Mouse (Mus musculus) layer of hippocampus, adult 8-10 months (tissue): ENCODE measurements at regions not wholly inside any gene's neighbourhood (a gene's known extent, or its start where the extent isn't known, plus 50 kb on each side); places are given as distances from the start of the nearest gene placed in this dataset.
A peak's percentile ranks its signal among the peaks of the same experiment; 100 is the strongest.

Experiments used
- DNase-seq, 2 experiments: peaks; one replicate each; pipeline ENCODE4 v3.0.0; 2022; ENCODE audit warnings: low spot score in 2 of 2

GRCm38 (mm10) chr10:54269785-54270184 lies 193.4 kb upstream of the Man1a start:
- no peak for DNase-seq

DNA sequence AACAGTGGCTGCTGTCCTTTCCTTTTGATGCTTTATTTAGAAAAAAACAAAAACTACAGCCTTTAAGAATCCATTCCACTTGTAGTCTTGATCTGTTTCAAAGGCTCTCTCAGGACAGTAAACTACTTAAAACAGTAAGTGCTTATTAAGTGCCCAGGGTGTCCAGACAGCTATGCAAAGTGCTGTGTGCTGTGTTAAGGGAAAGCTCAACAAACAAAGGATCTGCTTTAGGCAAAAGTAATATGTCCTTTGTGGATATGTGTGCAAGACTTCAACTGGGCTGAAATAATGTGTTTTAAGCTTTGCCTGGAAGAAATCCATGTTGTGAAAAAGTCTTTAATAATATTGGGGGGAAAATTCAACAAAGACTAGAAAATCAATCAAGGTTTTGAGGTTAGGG lies 192.9 kb upstream of the Man1a start:
- no peak for DNase-seq

DNA sequence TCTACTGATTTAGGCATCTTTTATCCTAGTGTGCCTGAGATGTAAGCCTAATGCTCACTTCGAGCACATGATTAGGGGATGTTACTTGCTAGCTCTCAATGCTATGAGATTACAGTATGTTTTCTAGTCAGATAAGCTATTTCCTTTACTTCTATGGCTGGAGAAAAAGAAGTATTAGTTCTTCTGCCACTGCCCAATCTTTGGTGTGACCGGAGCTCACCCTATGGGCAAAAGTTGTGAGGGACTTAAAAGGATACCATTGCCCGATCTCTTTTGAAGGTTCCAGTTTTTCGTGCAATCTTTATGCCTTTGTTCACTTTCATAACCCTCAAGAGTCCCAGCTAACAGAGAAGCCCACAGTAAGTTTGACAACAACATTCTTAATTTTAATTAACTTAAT lies 190.2 kb upstream of the Man1a start:
- DNase-seq = no peak

GRCm38 (mm10) chr10:54254874-54255641 lies 178.6 kb upstream of the Man1a start:
- no peak for DNase-seq

- DNase-seq = no peak
These were observed 168.6 kb upstream of the Man1a start for GRCm38 (mm10) chr10:54244995-54245394.

- no peak for DNase-seq
These were observed 126.0 kb upstream of the Man1a start for GRCm38 (mm10) chr10:54202362-54202761.

DNA sequence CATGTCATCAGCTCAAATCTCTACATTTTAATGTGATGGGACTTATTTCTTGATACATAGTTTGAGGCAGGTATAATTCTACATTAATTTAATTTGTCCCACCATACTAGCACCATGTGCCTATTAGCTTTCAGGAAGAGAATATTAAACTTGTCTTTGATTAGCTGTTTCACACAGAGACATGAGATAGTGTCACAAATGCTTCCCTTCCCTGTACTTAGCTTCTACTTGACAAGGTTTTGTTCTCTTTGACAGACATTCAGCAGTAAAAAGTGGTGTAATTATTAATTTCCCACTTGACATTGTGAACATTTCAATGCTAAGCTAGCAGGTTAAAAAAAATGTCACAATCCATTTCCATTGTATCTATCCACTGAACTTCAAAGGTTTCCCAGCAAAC lies 125.3 kb upstream of the Man1a start:
- no peak for DNase-seq

GRCm38 (mm10) chr10:54182670-54183069 lies 106.3 kb upstream of the Man1a start:
- no peak for DNase-seq

DNA sequence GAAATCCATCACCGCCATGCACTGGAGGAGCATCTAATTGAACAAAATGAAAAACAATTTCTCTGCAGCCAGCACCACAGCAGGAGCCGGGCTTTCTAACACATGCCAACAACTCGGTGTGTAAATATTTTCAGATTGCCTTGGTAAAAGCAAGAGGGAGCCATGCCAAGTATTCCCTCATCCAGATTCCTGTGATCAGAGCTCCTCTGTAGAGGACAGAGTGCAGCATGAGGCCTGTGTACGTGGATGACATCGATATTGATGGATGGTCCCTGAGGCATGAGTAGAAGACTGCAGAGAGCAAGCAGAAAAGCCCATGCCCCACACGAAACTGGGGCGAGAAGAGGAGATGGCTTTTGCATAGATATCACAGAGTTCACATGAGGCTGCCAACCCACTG lies 92.9 kb upstream of the Man1a start:
- DNase-seq = peak; percentile 7 to 43

DNA sequence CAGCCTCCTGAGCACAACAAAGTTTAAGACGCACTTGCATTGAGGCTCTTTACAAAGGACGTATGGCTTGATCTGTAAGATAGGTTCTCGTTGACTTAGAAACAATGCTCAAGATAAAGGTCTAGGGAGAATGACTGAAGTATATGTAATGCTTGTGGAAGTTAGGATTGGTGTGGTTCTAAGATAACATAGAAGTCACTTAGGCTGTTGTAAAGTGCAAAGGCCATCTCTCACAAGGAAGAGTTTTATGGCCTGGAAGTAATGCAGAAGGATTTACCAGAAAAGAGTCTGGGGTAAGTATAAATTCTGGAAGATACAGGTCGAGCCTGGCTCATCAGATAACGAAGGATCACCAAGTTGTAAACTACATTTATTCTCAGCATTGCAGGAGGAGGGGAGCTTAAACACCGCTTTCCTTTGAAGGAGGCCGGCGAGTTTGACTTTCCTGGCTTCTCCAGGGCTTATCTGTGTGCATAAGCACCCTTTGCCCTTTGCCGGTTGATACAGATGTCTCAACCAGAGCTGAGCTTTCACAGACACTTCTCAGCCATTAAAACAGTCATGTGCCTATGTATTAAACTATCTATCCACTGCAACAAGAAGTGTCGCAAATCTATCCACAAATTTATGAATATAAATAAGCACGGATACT lies 84.8 kb upstream of the Man1a start:
- no peak for DNase-seq

DNA sequence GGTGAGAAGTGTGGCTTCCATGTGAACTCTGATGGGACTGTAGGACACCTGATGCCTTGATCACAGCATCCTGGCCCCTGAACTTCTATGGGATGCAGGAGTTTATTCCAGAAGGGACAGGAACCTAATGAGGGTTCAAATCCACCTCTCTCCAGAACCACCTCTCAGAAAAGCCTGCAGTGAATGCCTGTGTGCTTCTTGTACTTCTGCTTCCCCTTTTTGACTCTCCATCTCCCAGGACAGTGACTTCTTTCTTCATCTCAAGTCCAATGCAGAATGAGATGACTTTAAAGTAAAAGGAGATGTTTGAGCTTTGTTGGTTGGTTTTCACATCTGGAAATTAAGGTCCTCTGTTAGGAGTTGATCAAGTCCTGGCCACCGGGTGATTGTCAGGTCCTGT lies 77.5 kb upstream of the Man1a start:
- no peak for DNase-seq

DNA sequence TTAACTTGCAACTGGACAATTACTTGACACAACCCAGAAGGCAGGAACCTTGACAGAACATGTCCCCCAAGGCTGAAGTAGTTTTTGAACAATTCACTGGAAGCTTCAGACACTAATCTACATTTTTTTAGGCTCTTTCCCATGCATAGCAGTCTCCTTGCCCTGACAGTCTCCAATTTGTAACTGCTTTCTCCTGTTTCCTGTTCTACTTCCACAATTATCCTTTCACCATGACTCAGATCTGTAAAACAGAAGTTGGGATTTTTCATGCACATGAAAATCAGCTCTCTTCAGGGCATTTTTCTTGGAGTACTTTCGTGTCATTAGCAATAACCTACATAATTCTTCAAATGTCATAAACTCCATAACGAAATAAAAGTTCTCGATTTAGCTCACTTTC lies 56.2 kb upstream of the Man1a start:
- DNase-seq = no peak
